Mouse (Mus musculus) embryonic fibroblast, embryonic 13.5 days (primary cell): ENCODE measurements at regions not wholly inside any gene's neighbourhood (a gene's known extent, or its start where the extent isn't known, plus 50 kb on each side); places are given as distances from the start of the nearest gene placed in this dataset.
A peak's percentile ranks its signal among the peaks of the same experiment; 100 is the strongest.
"Not testable (repeated sequence)": the region's sequence is repeated elsewhere in the genome, so short reads cannot be mapped to it uniquely, and the experiment has no call there.

ENCODE experiments used
- H3K27ac ChIP-seq: 2 replicates; pipeline ENCODE4 v1.5.1; 2012; ENCODE audit warnings: low read length, control low read depth, inconsistent platforms; ENCODE audit not compliant: insufficient read depth
- H3K4me1 ChIP-seq: 2 replicates; pipeline ENCODE4 v1.6.1; 2011; ENCODE audit warnings: low read length; ENCODE audit not compliant: control insufficient read depth, insufficient read depth
- H3K4me3 ChIP-seq: 2 replicates; pipeline ENCODE4 v1.5.1; 2011; ENCODE audit warnings: mild to moderate bottlenecking, control low read depth, low read length; ENCODE audit not compliant: insufficient read depth
- CTCF ChIP-seq: IDR thresholded peaks from 2 replicates; pipeline ENCODE4 v1.5.1; 2011; ENCODE audit warnings: mild to moderate bottlenecking, control low read depth, low read length, moderate library complexity, borderline replicate concordance; ENCODE audit not compliant: insufficient read depth
- POLR2A ChIP-seq: IDR thresholded peaks from 2 replicates; pipeline ENCODE4 v1.6.1; 2011; ENCODE audit warnings: low read depth, mild to moderate bottlenecking, control low read depth, low read length, moderate library complexity

DNA sequence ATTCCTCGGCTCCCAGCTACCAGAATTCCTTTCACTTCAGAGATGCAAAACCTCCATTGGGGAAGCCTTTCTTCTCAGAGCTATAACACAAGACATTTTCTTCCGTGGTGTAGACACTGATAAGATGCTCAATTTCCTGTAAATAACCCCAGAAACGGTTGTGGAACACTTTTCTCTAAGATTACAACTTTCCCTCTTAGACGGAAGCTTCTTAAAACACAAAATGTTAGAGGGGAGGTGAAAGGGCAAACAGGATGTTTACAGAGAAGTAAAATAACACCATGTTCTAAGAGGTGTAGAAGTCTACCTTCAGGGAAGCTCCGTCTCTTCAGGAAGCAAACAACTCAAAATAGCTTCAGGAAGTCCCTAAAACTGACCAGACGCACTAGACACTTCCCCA lies 65.4 kb upstream of the Sv2b start:
- H3K4me3 ChIP-seq: no peak overlapping the region
- H3K4me1 ChIP-seq: peaks cover 9% of the 10 kb centered on the region
- no peak for TF ChIP-seq POLR2A
- TF ChIP-seq CTCF: no peak
- no peak overlapping the region for H3K27ac ChIP-seq

- no peak for TF ChIP-seq POLR2A
- TF ChIP-seq CTCF: no peak
- Histone ChIP-seq H3K4me3 (no peak overlapping the region), H3K27ac (no peak overlapping the region), H3K4me1 (peaks cover 7% of the 10 kb centered on the region)
Observed at GRCm38 (mm10) chr7:75379595-75379994, 70.5 kb upstream of the Sv2b start.

- TF ChIP-seq POLR2A (no peak), CTCF (no peak)
- Histone ChIP-seq H3K27ac (peak overlapping the region; percentile 73), H3K4me1 (peaks cover 7% of the 10 kb centered on the region), H3K4me3 (no peak overlapping the region)
Observed at GRCm38 (mm10) chr7:75384506-75384911, 70.8 kb upstream of the Akap13 start.

DNA sequence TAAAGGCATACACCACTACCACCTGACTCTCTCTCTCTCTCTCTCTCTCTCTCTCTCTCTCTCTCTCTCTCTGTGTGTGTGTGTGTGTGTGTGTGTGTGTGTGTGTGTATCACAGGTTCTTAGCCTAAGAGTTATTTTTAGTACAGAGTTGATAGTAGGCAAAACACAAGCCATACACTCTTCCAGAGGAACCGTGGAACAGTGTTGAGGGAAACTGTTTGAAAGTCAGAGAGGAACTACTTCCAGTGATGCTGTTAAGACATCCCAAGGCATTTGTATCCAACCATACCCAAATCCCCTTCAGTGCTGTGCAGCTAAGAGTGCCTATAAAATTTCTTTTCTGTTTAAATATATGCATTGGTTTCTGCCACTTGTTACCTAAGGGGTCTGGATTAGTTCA lies 68.3 kb upstream of the Akap13 start:
- TF ChIP-seq POLR2A (no peak), CTCF (no peak)
- peaks cover 3% of the 10 kb centered on the region; the same call in 1 of the 2 replicates for H3K4me1 ChIP-seq
- H3K4me3 ChIP-seq: no peak overlapping the region
- H3K27ac ChIP-seq: no peak overlapping the region

DNA sequence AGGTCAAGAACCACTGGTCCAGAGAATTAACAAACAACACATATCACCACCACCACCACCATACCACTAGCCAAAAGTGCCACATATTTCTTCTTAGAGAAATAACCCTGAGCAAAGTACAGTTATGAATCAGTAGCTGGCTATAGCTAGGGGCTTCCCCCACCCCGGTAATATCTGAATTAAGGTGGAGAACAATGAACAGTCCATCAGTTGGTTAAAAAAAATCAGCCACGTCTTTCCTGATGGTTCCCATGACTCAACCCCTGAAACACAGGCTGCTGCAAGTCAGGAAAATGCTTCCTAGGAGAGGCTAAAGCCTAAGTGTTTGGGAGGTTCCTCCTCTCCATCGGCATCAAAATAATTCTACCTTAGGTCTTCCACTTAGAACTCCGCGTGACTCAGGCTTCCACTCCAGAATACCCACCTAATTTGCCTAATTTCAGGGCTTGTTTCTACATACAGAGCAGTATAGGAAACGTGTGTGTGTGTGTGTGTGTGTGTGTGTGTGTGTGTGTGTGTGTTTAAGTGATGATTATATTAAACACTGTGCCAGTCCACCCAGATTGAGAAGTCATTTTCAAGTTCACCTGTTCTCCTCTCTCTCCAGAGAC lies 67.4 kb upstream of the Akap13 start:
- Histone ChIP-seq H3K27ac (peak overlapping the region; percentile 38; the same call in 1 of the 2 replicates), H3K4me3 (no peak overlapping the region), H3K4me1 (peaks cover 3% of the 10 kb centered on the region; the same call in 1 of the 2 replicates)
- TF ChIP-seq POLR2A (no peak), CTCF (no peak)

- Histone ChIP-seq H3K4me3 (no peak overlapping the region), H3K27ac (no peak overlapping the region), H3K4me1 (peaks cover 8% of the 10 kb centered on the region)
- TF ChIP-seq CTCF (no peak), POLR2A (no peak)
Observed at GRCm38 (mm10) chr7:75390162-75390561, 65.2 kb upstream of the Akap13 start.

DNA sequence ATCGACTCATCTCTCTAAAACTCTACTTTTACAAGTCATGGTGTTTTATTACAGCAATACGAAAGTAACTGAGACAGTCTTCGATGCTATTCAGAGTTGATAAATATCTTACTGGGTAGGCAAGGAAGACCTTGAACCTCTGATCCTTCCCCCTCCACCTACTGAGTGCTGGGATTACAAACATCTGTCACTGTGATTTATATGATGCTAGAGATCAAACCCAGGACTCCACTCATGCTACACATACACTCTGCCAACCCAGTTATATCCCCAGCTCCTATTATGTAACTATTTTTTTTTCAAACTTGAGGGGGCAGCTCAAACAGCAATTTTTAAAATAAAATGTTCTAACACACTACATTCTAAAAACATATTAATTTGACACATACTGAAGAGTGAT lies 62.6 kb upstream of the Akap13 start:
- H3K4me1 ChIP-seq: peaks cover 17% of the 10 kb centered on the region
- H3K27ac ChIP-seq: peak overlapping the region; percentile 82
- H3K4me3 ChIP-seq: no peak overlapping the region
- TF ChIP-seq CTCF (no peak), POLR2A (no peak)

DNA sequence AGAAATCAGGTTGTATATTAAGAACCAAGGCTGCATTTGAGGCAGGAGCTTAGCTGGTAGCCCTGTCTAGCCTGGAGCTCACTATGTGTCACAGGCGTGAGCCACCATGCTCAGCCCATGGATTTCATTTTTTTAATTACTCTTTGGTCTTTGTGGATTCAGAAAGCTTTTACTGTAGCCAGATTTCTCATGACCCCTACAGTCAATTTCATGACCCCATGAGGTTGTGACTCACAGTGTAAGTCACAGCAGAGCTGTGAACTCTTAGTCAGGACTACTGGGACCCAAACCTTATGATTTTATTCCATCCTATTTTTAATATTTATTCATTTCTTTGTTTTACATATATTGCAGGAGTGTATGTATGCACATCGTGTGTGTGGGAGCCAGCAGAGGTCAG lies 61.9 kb upstream of the Akap13 start:
- H3K27ac ChIP-seq: peak overlapping the region; percentile 82; the same call in 1 of the 2 replicates
- TF ChIP-seq POLR2A (no peak), CTCF (no peak)
- no peak overlapping the region for H3K4me3 ChIP-seq
- H3K4me1 ChIP-seq: peaks cover 17% of the 10 kb centered on the region

DNA sequence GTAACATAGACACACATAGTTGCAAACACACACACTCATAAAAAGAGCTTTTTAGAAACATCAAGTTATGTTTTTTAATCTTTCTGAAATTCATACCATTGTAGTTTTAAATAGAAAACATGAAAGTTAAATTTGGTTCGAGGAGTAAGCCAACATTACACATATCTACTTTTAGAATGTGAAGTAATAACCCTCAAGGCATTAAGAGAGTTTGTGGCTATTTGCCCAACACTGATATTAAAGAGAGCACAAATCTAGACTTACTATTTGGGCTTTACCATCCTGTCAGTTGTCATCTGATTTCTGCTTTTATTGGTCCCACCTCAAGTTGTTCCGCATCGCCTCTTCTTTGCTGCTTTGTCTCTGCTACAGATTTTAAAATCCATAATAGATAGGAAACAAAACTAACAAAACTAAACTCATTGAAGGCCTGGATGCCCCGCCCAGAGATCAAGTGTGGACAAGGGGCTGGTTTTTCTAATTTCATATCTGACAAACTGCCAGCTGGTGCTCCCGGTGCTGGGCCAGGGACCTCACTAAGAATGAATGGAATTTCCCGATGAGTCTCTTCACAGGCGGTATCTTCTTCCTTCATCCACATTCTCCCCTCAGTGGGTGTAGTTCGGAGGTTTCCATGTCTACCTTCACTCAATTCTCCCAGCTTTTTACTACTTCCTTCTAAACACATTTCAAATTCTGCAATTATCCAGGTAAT lies 60.3 kb upstream of the Akap13 start:
- H3K27ac ChIP-seq: peak overlapping the region; percentile 82
- TF ChIP-seq POLR2A (no peak), CTCF (no peak)
- peaks cover 19% of the 10 kb centered on the region for H3K4me1 ChIP-seq
- H3K4me3 ChIP-seq: no peak overlapping the region

DNA sequence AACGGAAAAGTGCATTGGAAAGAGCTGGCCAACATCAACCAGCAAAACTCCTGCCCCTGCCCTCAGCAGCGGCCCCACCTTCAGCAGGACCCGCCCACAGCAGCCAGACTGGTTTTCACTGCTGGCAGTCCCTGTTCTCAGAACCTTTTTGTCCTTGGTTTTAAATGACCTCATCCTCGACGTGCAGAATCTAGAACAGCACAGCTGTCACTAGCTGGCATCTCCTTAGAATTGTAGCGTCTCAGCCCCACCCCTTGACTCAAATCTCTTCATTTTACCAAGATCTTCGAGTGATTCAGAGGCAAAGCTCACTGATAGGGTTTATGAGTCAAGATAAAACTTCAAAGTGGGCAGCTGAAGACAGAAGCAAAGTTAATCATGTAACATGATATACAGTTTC lies 57.8 kb upstream of the Akap13 start:
- Histone ChIP-seq H3K27ac (peak overlapping the region; percentile 86), H3K4me3 (no peak overlapping the region), H3K4me1 (peaks cover 19% of the 10 kb centered on the region)
- TF ChIP-seq CTCF: no peak
- no peak for TF ChIP-seq POLR2A

DNA sequence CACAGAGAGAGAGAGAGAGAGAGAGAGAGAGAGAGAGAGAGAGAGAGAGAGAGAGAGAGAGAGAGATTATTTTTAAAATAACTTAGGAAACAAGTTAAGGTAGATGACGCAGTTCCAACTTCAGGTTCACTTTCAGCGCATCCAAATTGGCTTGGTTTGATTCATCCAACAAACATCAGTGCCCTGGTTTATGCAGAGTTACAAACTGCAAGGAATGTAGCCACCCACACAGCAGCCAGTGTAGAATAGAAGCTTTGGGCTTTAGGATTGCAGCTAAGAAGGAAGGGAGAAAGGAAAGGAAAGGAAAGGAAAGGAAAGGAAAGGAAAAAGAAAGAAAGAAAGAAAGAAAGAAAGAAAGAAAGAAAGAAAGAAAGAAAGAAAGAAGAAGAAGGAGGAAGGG lies 56.9 kb upstream of the Akap13 start:
- H3K4me1 ChIP-seq: peaks cover 17% of the 10 kb centered on the region
- H3K4me3 ChIP-seq: not testable (repeated sequence)

More for the DNA sequence above, 56.9 kb upstream of the Akap13 start:
- peak overlapping the region; percentile 86 for H3K27ac ChIP-seq
